Mouse (Mus musculus) cerebellum, adult 2 months (tissue): ENCODE measurements around the gene Cers6.

Experiments
- CTCF ChIP-seq: fragments of 200-500 bp; IDR thresholded peaks from 2 replicates; pipeline ENCODE4 v1.5.1; 2011; ENCODE audit warnings: low read depth, mild to moderate bottlenecking, control low read depth, low read length, moderate library complexity, borderline replicate concordance; ENCODE audit not compliant: insufficient read depth
- POLR2A ChIP-seq: fragments of 200-500 bp; IDR thresholded peaks from 2 replicates; pipeline ENCODE4 v1.6.1; 2011; ENCODE audit warnings: low read length, control low read depth, borderline replicate concordance; ENCODE audit not compliant: insufficient read depth

- TF ChIP-seq CTCF, result no peak
- no peak for TF ChIP-seq POLR2A
Measured at GRCm38 (mm10) chr2:68956146-68956545, 94.9 kb downstream of the Cers6 start.
